Mouse (Mus musculus) fat pad, adult 2 months (tissue): ENCODE measurements around the gene Slc25a36.

Source experiments
- DNase-seq: peaks from one replicate; pipeline ENCODE4 v3.0.0-alpha.2; 2011; ENCODE audit warnings: low read depth, low spot score; ENCODE audit errors: extremely low read depth

Slc25a36 gene

DNA sequence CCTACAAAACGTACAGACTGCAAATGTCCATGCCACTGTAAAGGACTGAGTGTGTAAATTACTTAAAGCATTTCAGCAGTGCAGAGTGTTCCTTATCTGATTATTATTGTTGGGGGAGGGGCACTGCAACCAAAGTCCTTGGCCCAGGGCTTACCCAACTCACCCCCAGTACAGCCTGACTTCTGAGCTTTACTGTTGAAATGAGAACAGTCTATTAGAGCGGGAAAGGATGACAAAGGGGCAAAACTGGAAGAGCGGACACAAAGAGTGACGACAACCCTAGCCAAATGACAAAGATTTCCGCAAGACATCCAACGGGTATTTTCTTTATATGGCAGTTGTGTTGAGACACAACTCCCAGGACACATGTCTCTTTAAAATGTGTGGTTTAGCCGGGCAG, 1.3 kb upstream of the Slc25a36 start:
- DNase-seq: no peak

DNA sequence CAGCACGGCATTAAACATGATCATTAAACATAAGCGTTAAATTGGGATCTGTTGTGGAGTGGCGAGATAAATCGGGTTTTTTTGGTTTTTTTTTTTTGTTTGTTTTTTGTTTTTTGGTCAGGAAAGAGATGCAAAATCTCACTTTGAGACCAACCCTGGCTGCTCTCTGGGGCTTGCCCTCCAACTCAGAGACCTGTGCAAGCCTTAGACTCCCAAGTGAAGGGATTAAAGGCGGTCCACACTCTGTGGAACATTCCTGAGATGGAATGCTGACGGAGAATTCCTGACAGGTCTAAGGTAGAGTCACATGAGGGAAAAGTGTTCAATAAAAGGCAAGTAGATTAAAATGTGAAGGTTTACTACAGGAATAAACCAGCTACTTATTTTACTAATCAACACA, 549 bp upstream of the Slc25a36 start:
- no peak for DNase-seq

DNA sequence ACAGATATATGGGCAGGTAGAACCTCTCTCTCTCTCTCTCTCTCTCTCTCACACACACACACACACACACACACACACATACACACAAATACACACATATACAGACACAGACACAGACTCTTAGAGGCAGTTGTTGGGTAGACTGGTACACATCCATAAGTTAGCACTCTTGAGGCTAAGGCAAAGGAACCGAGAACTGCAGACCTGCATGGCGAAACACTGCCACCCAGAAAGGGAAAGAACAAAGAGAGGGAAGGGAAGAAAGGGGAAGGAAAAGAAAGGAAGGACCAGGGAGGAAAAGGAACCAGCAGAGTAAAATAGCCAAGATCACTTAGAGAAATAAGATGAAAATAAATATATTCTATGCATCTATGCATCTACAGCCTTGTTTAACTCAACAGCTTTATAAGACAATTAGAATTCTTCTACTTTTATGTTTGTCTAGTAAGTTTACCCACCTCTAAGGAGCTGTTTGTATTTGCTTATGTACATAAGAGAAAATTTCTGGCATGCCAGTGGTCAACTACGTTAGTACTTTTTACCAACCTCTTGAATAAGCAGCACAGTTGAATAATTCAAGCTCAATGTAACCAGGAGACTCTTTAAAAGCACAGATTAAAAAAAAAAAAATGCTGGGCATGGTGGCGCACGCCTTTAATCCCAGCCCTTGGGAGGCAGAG, 4.3 kb downstream of the Slc25a36 start:
- no peak for DNase-seq

DNA sequence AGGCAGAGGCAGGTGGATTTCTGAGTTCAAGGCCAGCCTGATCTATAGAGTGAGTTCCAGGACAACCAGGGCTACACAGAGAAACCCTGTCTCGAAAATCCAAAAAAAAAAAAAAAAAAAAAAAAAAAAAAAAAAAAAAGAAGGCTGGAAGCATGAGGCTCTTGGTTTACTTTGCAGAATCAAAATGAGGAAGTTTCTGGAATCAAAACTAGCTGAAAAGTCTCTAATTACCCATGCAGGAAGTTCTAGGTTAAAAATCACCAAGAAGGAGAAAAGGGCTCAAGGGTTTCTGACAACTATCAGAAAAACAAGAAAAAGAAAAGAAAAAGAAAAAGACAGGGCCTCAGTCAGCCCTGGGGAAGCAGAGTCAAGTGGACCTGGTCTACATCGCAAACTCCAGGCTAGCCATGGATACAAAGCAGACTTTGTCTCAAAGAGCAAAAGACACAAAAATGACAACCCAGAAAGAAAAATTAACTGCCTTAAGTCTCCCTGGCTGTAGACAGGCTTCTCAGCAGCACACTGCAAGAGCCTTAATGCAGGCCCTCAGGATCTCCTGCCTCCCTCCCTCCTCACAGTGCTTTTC, 5.5 kb downstream of the Slc25a36 start:
- DNase-seq: no peak

DNA sequence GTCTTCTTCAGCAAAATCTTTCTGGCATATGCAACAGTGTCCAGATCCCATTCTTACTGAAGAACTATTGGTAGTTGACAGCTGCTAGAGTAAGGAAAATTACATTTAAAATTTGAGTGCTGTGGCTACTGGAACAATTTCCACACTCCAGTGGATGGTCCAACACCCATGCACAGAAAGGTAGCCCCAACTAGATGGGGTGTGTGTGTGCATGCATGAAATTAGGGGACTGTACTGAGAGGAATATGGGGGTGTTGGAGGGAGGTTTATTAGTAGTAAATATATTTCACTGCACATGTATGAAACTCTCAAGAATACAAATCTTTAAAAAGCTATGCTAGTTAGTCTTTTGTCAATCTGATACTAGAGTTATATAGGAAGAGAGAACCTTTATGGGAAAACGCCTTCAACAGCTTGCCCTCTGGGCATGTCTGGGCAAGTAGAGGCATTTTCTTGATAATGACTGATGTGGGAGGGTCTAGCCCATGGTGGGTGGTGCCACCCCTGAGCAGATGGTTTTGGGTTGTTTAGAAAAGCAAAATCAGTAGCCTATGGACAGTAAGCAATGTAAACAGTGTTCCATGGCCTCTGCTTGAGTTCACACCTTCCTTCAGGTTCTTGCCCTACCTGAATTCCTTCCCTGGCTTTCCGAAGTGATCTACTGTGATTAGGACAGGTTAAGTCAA, 7.4 kb downstream of the Slc25a36 start:
- no peak for DNase-seq

DNA sequence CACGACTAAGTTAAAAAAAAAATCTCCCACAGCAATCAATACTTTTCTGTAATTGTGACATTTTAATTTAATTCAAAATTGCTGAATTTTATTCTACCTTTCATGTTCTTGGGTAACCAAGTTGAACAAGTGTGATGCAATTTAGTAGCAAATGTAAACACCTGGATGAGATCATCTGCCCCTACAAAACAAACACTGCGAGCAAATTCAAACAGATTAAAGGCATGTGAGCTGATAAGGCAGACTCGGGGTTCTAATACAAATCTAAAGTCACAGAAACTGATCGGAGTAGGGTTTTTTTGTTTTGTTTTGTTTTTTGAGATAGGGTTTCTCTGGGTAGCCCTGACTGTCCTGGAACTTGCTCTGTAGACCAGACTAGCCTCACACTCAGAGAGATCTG, 12.0 kb downstream of the Slc25a36 start:
- no peak for DNase-seq

DNA sequence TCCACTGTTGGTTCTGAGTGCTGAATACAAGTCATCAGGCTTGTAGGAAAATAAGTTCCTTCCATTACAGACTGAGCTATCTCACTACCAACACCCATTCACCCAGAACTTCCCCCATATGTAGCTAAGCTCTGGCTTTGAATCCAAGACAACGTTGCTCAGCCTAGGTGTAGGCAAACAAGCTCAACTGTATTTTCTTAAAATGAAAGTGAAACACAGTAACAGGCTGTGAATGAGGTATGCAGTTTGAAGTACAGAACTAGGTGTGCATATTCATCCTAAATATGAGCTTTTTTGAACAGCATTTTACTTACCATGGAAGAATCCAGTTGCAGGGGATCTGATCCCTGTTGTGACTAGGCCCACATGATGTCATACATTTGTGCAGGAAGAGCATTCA, 14.8 kb downstream of the Slc25a36 start:
- DNase-seq: no peak

DNA sequence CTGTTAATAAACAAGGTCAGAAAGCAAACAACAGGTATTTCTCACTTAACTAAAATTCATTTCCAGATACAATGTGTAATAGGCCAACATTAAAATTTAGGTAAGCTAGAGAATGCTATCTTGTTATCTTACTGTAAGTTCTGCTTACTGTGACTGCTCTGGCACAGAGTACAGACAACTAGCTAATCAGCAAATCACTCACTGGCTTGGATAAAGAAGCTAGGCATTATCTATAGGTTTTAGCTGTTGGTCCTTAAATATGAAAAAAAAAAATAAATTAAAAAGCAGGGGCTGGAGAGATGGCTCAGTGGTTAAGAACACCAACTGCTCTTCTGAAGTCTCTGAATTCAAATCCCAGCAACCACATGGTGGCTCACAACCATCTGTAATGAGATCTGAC, 23.1 kb downstream of the Slc25a36 start:
- no peak for DNase-seq

DNA sequence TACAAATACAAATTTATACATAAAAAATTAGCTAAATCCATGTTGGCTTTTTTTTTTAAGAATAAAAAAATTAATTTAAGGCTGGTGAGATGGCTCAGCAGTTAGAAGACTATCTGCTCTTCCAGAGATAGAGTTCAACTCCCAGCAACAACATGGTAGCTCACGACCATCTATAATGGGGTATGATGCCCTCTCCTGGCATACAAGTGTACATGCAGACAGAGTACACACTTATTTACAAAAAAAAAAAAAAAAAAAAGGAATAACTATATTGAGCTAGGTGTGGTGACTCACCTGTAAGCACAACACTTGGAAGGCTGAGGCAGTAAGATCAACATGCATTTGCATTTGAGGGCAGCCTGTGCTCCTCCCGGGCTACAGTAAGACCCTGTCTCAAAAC, 26.3 kb downstream of the Slc25a36 start:
- DNase-seq: no peak

DNA sequence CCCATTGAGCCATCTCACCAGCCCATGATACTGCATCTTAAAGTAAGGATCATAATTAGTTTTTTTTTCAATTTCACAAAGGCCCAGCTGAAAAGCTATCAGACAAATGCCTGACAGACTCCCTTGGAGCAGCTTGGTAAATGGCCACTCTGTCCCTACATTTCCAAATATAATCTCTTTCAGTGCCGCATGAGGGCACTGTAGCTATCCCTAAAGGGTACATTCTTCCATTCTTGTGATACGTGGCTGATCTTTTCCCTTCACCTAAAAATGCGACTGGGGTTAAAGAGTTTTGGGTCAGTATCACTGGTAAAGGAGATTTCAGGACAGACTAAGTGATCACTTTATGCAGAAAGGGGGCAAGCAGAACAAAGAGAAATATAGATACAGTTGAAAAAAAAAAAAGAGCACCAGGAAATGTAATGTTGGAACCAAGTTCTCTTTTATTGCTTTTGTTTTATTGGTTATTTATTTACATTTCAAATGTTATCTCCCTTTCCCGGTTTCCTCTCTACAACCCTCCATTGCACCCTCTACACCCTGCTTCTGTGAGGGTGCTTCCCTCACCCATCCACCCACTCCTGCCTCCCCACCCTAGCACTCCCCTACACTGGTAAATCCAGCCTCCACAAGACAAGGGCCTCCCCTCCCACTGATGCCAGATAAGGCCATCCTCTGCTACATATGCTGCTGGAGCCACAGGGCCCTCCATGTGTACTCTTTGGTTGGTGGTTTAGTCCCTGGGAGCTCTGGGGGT, 29.7 kb downstream of the Slc25a36 start:
- DNase-seq: no peak

DNA sequence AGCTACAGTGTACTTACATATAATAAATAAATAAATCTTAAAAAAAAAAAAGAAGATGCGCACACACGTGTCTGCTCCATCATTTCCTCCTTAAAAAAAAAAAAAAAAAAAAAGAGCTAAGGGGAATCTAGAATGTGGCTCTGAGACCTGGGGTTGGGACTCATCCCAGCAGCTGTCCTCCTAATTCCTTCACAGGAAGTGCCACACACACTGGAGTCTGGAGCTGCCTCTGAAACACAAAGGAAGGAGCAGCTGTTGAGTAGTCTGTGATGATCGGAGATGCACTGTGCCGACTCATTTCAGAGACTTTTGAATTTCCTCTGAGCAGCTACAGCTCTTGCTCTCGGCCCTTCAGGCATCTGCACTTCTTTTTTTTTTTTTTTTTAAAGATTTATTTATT, 41.0 kb downstream of the Slc25a36 start:
- DNase-seq: no peak

DNA sequence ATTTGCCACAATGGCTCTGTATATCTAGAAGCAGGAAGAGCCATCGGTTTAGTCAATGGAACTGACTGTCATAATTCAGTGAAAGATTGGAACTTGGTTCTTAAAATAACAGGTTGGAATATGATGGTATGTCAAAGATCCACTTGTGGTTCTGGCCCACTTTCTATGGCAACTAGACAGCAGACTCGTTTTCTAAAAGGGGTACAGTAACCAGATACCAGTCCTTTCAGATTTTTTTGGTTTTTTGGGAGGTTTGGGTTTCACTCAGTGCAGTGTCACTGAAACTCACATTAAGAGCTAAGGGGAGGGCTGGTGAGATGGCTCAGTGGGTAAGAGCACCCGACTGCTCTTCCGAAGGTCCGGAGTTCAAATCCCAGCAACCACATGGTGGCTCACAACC, 41.5 kb downstream of the Slc25a36 start:
- DNase-seq: no peak

DNA sequence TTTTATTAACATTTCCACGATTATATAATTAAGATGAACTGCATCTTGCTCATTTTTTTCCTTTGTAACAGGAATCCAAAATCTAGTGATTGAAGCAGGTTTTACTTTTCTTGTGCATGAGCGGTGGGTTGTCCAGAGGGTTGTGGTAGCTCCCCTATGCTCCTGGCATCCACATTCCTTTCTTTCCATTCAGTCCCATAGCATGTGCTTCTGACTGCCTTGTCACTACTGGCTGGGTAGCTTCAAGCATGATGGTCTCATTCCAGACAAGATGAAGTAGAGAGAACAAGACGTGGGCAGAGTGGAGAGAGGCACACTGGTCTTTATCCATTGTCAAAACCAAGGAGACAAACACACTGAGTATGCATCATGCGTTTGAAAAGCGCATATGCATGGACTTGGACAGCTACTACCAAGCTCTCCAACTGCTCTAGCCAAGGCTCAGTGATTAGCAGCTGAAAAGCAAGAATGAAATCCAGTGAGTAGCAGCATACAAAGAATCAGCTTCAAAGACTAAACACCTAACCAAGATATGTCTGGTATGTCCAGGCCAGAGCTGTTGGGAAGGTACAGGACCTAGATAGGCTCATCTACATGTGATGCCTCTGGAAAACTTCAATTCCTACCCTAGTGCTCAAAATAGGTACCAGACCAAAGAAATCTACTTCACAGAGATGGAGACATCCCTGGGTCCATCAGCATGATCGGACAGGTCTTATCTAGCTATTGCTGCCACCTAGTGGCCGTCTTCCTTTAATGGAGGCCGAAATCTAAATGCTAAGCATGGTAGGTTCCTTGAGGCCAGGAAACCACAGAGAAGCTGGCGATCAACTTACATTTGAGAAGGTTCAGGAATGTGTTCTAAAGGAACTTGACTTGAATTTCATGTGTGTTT, 42.5 kb downstream of the Slc25a36 start:
- no peak for DNase-seq

DNA sequence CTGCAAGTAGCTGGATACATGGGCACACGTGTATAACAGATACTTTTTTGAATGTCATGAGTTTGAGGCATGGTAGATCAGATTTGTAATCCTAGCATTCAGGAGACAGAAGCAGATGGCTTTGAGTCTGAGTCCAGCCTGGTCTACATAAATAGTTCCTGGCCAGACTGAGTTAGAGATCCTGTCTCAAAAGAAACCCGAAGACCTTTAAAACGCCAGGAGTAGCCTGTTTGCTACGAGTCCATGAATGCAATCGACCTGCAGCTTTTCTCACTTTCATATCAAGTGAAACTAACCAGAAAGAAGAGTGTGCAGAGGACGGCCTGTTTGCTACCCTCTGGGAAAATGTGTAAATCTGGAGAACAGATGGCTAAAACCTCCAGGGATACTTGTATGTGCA, 43.2 kb downstream of the Slc25a36 start:
- no peak for DNase-seq

DNA sequence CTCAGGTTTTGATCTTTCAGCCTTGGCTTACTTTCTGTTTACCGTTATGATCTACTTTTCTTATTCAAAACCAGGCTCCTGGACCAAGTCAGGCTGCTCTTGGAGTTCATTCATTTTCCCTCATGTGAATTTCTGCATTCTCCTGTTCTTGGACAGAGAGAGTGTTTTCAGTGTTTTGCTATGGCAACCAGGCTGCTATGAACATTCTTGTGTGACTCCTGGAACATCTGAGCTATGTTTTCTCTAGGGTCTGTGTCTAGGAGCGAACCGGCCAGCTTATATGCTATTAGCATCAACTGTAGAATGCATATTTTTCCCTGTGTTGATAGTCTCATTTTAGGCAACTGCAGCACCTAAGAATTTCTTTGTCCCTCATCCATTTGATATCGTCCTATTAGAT, 45.1 kb downstream of the Slc25a36 start:
- DNase-seq: no peak

DNA sequence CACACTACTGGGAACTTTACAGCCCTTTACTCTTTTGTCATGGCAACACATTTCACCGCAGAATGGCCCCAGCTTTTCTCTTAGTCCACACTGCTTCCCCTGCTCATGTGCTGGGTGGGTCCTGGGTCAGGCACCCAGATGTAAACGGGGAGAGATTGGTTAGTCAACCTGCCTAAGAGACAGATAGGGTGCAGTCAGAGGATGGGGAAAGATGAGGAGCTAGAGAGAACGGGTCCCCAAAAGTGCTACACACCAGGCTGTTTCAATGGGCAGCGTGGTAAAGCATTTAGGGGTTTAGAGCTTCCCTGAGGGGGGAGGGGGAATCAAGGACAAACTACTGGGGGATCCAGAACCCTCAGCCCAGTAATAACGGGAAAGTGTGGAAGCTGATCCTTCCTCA, 45.7 kb downstream of the Slc25a36 start:
- no peak for DNase-seq

DNA sequence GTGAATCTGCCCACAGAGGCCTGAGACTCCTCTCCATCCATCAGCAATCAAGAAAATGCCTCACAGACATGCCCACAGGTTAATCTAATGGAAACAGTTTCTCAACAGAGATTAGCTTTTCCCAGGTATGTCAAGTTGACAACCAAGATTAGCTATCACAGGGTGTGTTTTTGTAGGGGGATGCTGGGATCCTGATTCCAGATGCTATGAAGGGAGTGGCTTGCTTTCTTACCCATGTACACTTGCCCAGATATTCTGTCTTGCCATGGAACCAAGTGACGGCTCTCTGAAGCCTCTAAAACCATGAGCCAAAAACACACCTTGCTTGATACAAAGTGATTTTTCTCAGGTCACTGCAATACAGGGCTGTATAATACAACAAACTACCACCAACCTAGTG, 46.8 kb downstream of the Slc25a36 start:
- DNase-seq: no peak

DNA sequence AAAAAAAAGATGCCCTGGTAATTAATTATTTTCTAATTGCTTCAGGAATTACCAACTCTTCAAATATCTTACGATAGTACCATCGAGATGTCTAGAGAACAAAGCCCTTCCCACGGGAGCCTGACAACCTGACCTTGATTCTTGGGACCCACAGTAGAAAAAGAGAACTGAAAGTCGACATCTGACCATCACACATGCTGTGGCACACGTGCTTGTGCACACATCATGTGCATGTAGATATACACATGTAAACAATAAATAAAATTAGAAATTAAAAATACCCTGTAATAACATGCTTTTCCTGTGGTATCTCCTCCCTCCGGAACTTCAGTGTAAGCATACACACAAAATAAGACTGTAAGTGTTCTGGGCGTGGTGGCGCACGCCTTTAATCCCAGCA, 49.3 kb downstream of the Slc25a36 start:
- no peak for DNase-seq

DNA sequence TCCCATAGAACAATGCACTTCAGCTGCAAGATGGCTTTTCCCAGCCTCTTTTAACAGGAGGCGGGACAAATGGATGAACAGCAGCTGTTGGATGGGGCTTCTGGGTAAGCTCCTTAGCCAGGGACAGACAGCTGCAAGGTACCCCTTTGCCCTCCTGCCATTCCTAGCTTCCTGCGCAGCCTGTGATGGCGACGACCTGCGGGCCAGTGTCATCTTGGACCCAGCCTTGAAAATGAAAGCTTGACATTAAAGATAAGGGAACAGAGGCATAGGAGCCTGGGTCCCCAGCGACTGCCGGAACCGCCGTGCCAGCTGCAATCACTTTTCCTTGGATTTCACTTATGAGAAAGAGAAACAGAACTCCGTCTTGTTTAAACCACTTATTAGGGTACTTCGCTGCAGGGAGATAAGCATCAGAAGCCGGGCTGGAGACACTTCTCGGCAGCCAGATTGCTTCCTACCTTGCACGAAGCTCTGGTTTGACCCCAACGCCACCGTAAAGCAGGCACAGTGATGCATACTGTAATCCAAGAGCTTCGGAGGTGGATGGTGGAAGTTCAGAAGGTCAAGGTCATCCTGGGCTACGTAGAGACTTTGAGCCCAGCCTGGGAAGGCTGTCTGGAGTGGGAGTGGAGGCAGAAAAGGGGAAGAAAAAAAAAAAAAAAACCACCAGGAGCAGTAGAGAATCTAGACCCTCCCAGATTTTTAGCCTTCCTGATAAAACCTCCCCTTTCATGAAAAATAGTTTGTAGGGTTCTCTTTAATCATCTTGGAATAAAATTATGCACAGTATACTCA, 54.2 kb downstream of the Slc25a36 start:
- DNase-seq: no peak

DNA sequence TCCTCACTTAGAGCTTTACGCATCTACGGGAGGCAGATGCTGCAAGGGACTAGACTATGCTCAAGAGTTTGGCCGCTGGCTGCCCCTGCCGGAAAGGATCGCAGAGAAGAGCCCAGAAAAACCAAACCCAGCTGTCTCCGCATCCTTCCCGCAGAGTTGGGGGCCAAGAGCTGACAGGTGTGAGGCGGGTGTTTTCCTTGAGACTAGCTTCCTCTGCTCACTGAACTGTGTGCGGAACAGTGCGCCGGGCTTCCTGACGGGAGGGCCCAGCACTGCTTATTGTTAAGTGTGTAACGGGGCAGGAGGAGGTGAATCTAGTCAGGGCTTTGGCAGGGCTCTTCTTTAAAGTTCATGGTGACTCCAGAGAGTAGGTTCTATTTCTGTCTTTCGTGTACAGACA, 55.1 kb downstream of the Slc25a36 start:
- no peak for DNase-seq
